Mouse (Mus musculus) midbrain, embryonic 11.5 days (tissue): ENCODE measurements around the gene Cisd1. TPM values are rescaled to one million over a fixed set of nuclear protein-coding genes. Genes with fewer than 3 reads are reported as not detected.
A peak's percentile ranks its signal among the peaks of the same experiment; 100 is the strongest.

Source experiments
- ATAC-seq: fragments of 200-750 bp; cut with Nextera tagmentation; 2 replicates; pipeline ENCODE4 v1.8.0; 2017; ENCODE audit warnings: moderate TSS enrichment, moderate library complexity; ENCODE audit not compliant: low FRiP score
- DNase-seq: peaks from one replicate; pipeline ENCODE4 v3.0.0; 2015; ENCODE audit warnings: low spot score; ENCODE audit errors: missing footprints
- H3K27ac ChIP-seq: fragments of 300-500 bp; sonication (generic); 2 replicates; pipeline ENCODE4 v1.5.1; 2014; ENCODE audit warnings: low read depth, low read length
- H3K27me3 ChIP-seq: fragments of 300-500 bp; sonication (generic); 2 replicates; pipeline ENCODE4 v1.6.1; 2014; ENCODE audit warnings: mild to moderate bottlenecking, low read length, moderate library complexity, mixed read lengths; ENCODE audit not compliant: control insufficient read depth, insufficient read depth
- H3K36me3 ChIP-seq: fragments of 300-500 bp; sonication (generic); 2 replicates; pipeline ENCODE4 v1.6.1; 2014; ENCODE audit warnings: mild to moderate bottlenecking, low read length, moderate library complexity, mixed read lengths; ENCODE audit not compliant: control insufficient read depth, insufficient read depth
- H3K4me1 ChIP-seq: fragments of 300-500 bp; sonication (generic); 2 replicates; pipeline ENCODE4 v1.6.1; 2014; ENCODE audit warnings: low read length; ENCODE audit not compliant: control insufficient read depth, insufficient read depth
- H3K4me2 ChIP-seq: fragments of 300-500 bp; sonication (generic); 2 replicates; pipeline ENCODE4 v1.6.1; 2014; ENCODE audit warnings: mild to moderate bottlenecking, moderate library complexity
- H3K4me3 ChIP-seq: fragments of 300-500 bp; sonication (generic); 2 replicates; pipeline ENCODE4 v1.5.1; 2014; ENCODE audit warnings: low read depth, low read length
- H3K9ac ChIP-seq: fragments of 300-500 bp; sonication (generic); 2 replicates; pipeline ENCODE4 v1.6.1; 2014; ENCODE audit warnings: low read length
- H3K9me3 ChIP-seq: fragments of 300-500 bp; sonication (generic); 2 replicates; pipeline ENCODE4 v1.6.1; 2016; ENCODE audit warnings: low read length; ENCODE audit not compliant: control insufficient read depth
- WGBS: fragments of 180-500 bp; shearing (Covaris S2); extraction: QIAGEN DNeasy Blood & Tissue Kit; methylation state at CpG from one replicate; pipeline ENCODE4 v1.1.7; 2014; 5-methylcytosine and 5-hydroxymethylcytosine counted together
- polyA plus RNA-seq: library from polyadenylated mRNA; unstranded; fragments of >200 nt; fragmentation: Nextera tagmentation; extraction: Ambion mirVana; gene quantifications from 2 replicates; pipeline ENCODE4 v1.2.1, GENCODE M21; 2014

Gene Cisd1
- polyA plus RNA-seq, 1 experiment from 2014 or later: 152 TPM

GRCm38 (mm10) chr10:71337733-71338132 is 7.0 kb downstream of the Cisd1 start:
- Histone ChIP-seq H3K4me2 (no peak overlapping the region), H3K9ac (no peak overlapping the region), H3K36me3 (peaks cover 6% of the 10 kb centered on the region; the same call in 1 of the 2 replicates), H3K4me3 (no peak overlapping the region), H3K27ac (no peak overlapping the region), H3K9me3 (no peaks in the 10 kb centered on the region), H3K4me1 (no peaks in the 10 kb centered on the region), H3K27me3 (no peaks in the 10 kb centered on the region)
- WGBS: 91% methylated on average over 2 of the region's 2 CpGs
- no peak for ATAC-seq
- no peak for DNase-seq

GRCm38 (mm10) chr10:71332859-71333258 is 11.9 kb downstream of the Cisd1 start:
- DNase-seq (no peak), ATAC-seq (no peak)
- no peaks in the 10 kb centered on the region for H3K4me1 ChIP-seq
- H3K36me3 ChIP-seq: peaks cover 11% of the 10 kb centered on the region
- no peaks in the 10 kb centered on the region for H3K27me3 ChIP-seq
- H3K4me2 ChIP-seq: no peak overlapping the region
- WGBS: 95% methylated on average over 9 of the region's 9 CpGs
- no peak overlapping the region for H3K9ac ChIP-seq
- no peak overlapping the region for H3K27ac ChIP-seq
- H3K4me3 ChIP-seq: no peak overlapping the region
- no peaks in the 10 kb centered on the region for H3K9me3 ChIP-seq

GRCm38 (mm10) chr10:71332376-71332775 is 12.4 kb downstream of the Cisd1 start:
- Histone ChIP-seq H3K27me3 (no peaks in the 10 kb centered on the region), H3K9ac (no peak overlapping the region), H3K36me3 (peaks cover 11% of the 10 kb centered on the region), H3K4me2 (no peak overlapping the region), H3K9me3 (no peaks in the 10 kb centered on the region), H3K27ac (no peak overlapping the region), H3K4me3 (no peak overlapping the region), H3K4me1 (no peaks in the 10 kb centered on the region)
- DNase-seq (no peak), ATAC-seq (no peak)
- 90% methylated on average over 4 of the region's 4 CpGs for WGBS

- Histone ChIP-seq H3K27me3 (no peaks in the 10 kb centered on the region), H3K4me1 (no peaks in the 10 kb centered on the region), H3K9me3 (no peaks in the 10 kb centered on the region), H3K9ac (no peak overlapping the region), H3K36me3 (peaks cover 11% of the 10 kb centered on the region), H3K27ac (no peak overlapping the region), H3K4me2 (no peak overlapping the region), H3K4me3 (no peak overlapping the region)
- WGBS: 95% methylated on average over 7 of the region's 7 CpGs
- ATAC-seq (no peak), DNase-seq (peak; percentile 59)
Measured at GRCm38 (mm10) chr10:71331908-71332307, 12.8 kb downstream of the Cisd1 start.

- no peak overlapping the region for H3K27ac ChIP-seq
- no peak for ATAC-seq
- no peak for DNase-seq
- 95% methylated on average over 12 of the region's 12 CpGs for WGBS
- peaks cover 5% of the 10 kb centered on the region for H3K36me3 ChIP-seq
- H3K4me2 ChIP-seq: no peak overlapping the region
- H3K9ac ChIP-seq: no peak overlapping the region
- no peak overlapping the region for H3K4me3 ChIP-seq
- no peaks in the 10 kb centered on the region for H3K27me3 ChIP-seq
- no peaks in the 10 kb centered on the region for H3K4me1 ChIP-seq
- no peaks in the 10 kb centered on the region for H3K9me3 ChIP-seq
Measured at GRCm38 (mm10) chr10:71330070-71330469, 14.7 kb downstream of the Cisd1 start.

GRCm38 (mm10) chr10:71329295-71329694 is 15.5 kb downstream of the Cisd1 start:
- no peaks in the 10 kb centered on the region for H3K4me1 ChIP-seq
- no peak overlapping the region for H3K9ac ChIP-seq
- DNase-seq (peak; percentile 75), ATAC-seq (no peak)
- no peak overlapping the region for H3K27ac ChIP-seq
- H3K27me3 ChIP-seq: no peaks in the 10 kb centered on the region
- WGBS: 94% methylated on average over 6 of the region's 6 CpGs
- H3K4me3 ChIP-seq: no peak overlapping the region
- no peak overlapping the region for H3K4me2 ChIP-seq
- no peaks in the 10 kb centered on the region for H3K9me3 ChIP-seq
- H3K36me3 ChIP-seq: peaks cover 5% of the 10 kb centered on the region

GRCm38 (mm10) chr10:71328870-71329269 is 15.9 kb downstream of the Cisd1 start:
- Histone ChIP-seq H3K27me3 (no peaks in the 10 kb centered on the region), H3K4me2 (no peak overlapping the region), H3K4me3 (no peak overlapping the region), H3K4me1 (no peaks in the 10 kb centered on the region), H3K27ac (no peak overlapping the region), H3K9ac (no peak overlapping the region), H3K9me3 (no peaks in the 10 kb centered on the region), H3K36me3 (peaks cover 5% of the 10 kb centered on the region)
- ATAC-seq (no peak), DNase-seq (no peak)
- WGBS: 93% methylated on average over 5 of the region's 5 CpGs

- H3K9ac ChIP-seq: no peak overlapping the region
- H3K9me3 ChIP-seq: no peaks in the 10 kb centered on the region
- peaks cover 5% of the 10 kb centered on the region for H3K36me3 ChIP-seq
- no peak for ATAC-seq
- H3K27me3 ChIP-seq: no peaks in the 10 kb centered on the region
- no peak for DNase-seq
- 85% methylated on average over 6 of the region's 6 CpGs for WGBS
- no peaks in the 10 kb centered on the region for H3K4me1 ChIP-seq
- no peak overlapping the region for H3K27ac ChIP-seq
- H3K4me3 ChIP-seq: no peak overlapping the region
- H3K4me2 ChIP-seq: no peak overlapping the region
Measured at GRCm38 (mm10) chr10:71328382-71328781, 16.4 kb downstream of the Cisd1 start.

GRCm38 (mm10) chr10:71327386-71327785 is 17.4 kb downstream of the Cisd1 start:
- Histone ChIP-seq H3K4me3 (no peak overlapping the region), H3K4me2 (no peak overlapping the region), H3K9ac (no peak overlapping the region), H3K9me3 (no peaks in the 10 kb centered on the region), H3K27me3 (no peaks in the 10 kb centered on the region), H3K36me3 (peaks cover 5% of the 10 kb centered on the region), H3K27ac (no peak overlapping the region), H3K4me1 (no peaks in the 10 kb centered on the region)
- ATAC-seq: no peak
- 88% methylated on average over 10 of the region's 10 CpGs for WGBS
- peak; percentile 73 for DNase-seq

- ATAC-seq (peak; percentile 69), DNase-seq (peak; percentile 97)
- Histone ChIP-seq H3K4me1 (no peaks in the 10 kb centered on the region), H3K4me3 (no peak overlapping the region), H3K4me2 (no peak overlapping the region), H3K27me3 (no peaks in the 10 kb centered on the region), H3K9me3 (no peaks in the 10 kb centered on the region), H3K9ac (no peak overlapping the region), H3K36me3 (peaks cover 5% of the 10 kb centered on the region), H3K27ac (no peak overlapping the region)
- WGBS: 20% methylated on average over 7 of the region's 7 CpGs
Measured at GRCm38 (mm10) chr10:71326789-71327188, 18.0 kb downstream of the Cisd1 start.
